Mouse (Mus musculus) left cerebral cortex, adult 18-20 months (tissue): ENCODE measurements around the gene Tcea3. TPM values are rescaled to one million over a fixed set of nuclear protein-coding genes. Genes with fewer than 3 reads are reported as not detected.

ENCODE experiments used
- DNase-seq, 2 experiments: peaks; one replicate each; pipeline ENCODE4 v3.0.0; 2021 to 2022; ENCODE audit warnings: low spot score in 2 of 2, mixed read lengths in 1 of 2
- long read RNA-seq, 2 experiments: library from polyadenylated mRNA; stranded (forward); transcript quantifications; one replicate each; pipeline ENCODE4 v2.0.0; 2021
- total RNA-seq, 2 experiments: library from RNA; stranded (reverse); gene quantifications; 2 replicates each; pipeline ENCODE4 v1.2.3; 2021

Tcea3 gene
- total RNA-seq = under 1 TPM; 0.49 to 0.77 TPM
- long read RNA-seq, experiment 1, partial matches to known transcripts = 0 of 1 reads
- long read RNA-seq, experiment 1, other reads (novel, unspliced or antisense) = 0 of 1 reads
- long read RNA-seq, experiment 2, partial matches to known transcripts = 0 of 1 reads
- long read RNA-seq, experiment 2, other reads (novel, unspliced or antisense) = 0 of 1 reads

- DNase-seq = no peak
Observed at GRCm38 (mm10) chr4:136247729-136248463, at the start of gene Tcea3. Gene Tcea3 (plus strand): TSS chr4:136247729.

DNA sequence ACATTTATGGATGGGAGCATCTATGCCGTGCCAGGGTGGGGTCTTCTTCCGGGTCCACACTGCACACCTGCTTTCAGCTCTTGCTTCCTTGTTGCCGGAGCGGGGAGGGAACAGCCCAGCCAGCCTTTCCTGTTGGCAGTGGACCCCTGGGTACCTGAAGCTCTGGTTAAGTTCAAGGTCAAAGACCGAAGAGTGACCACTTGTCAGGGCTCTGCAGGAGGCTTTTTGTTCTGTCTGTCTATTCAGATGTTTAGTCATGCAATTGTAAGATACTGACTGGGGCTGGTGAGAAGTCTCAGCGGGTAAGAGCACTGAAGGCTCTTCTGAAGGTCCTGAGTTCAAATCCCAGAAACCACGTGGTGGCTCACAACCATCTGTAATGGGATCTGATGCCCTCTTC, 48.7 kb upstream of the Tcea3 start:
- DNase-seq = no peak

GRCm38 (mm10) chr4:136199562-136200292, 47.8 kb upstream of the Tcea3 start:
- DNase-seq = peak; percentile 42 to 53

GRCm38 (mm10) chr4:136202509-136202908, 45.0 kb upstream of the Tcea3 start:
- DNase-seq = peak; percentile 40 to 59

GRCm38 (mm10) chr4:136204775-136205174, 42.8 kb upstream of the Tcea3 start:
- no peak for DNase-seq

- DNase-seq = peak; percentile 77 to 79
Observed at GRCm38 (mm10) chr4:136206033-136206893, 41.3 kb upstream of the Tcea3 start, which contains the start of gene Asap3. Gene Asap3 (plus strand): TSS chr4:136206365.

- DNase-seq = no peak
Observed at GRCm38 (mm10) chr4:136206943-136207342, 40.6 kb upstream of the Tcea3 start.

DNA sequence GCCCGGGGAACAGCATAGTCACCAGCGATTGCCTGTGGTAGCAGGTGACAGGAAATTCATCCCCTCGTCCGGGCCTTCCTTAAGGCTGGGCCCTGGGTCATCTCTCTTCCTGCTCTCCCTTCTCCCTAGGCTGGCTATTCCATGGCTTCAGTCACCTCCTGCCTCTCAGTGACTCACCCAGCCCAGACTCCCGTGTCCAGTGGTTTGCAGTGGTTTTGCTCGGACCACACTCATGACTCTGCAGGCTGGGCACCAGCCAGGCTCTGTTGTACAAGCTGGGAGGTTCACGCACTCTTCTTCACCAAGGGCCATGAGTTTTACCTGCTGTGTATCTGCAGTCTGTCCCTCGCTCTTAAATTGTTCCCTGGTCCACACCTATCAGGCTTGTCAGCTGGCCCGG, 36.6 kb upstream of the Tcea3 start:
- DNase-seq = no peak

DNA sequence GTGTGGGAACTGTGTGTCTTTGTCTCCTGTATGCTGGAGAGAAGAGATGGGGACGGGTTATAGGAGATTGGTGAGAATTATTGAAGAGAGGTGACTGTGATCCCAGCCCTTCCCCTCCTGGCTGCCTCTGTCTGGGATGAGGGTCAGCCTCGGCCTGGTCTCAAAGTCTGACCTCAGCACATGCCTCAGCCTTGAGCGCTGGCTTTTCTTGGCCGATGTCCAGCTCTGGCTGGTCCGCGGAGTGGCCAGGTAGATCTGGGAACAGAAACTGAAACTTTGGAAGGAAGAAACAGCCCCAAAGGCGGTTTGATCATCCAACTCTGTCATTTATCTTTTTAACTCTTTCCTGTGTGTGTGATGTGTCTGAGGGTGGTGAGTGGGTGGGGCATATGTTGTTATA, 33.9 kb upstream of the Tcea3 start:
- DNase-seq = no peak

GRCm38 (mm10) chr4:136214828-136215227, 32.7 kb upstream of the Tcea3 start:
- no peak for DNase-seq

DNA sequence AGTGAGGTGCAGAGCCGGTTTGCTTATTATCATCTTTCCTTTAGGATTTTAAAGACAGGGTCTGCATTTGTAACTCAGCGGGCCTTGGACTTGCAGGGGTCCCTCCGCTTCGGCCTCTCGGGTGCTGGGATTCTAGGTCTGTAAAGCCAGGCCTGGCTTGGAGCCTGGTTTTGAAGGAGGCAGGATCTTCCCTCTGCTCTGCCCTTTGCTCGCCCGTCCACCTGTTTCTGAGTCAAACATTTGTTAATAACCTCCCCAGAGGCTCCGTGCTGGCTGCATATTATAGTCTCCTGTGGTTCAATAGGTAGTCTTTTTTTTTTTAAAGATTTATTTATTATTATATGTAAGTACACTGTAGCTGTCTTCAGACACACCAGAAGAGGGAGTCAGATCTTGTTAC, 32.0 kb upstream of the Tcea3 start:
- DNase-seq = no peak

DNA sequence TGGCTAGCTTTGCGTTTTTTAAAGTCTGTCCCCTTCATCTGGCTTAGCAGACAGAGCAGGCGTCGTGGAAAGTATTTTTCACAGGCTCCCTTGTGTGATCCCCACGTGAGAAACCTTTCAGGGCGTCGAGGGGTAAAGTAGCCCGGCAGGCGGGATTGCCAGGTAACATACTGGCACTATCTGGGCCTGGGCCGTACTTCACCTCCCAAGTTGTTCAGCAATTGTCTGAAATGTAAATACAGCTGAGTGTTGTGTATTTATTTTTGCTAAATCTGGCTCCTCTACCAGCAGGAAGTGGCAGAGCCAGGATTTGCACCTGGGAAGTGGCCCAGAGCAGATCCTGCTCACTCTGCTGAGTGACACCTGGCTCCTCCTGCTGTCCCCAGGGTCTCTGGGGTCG, 30.5 kb upstream of the Tcea3 start:
- no peak for DNase-seq

DNA sequence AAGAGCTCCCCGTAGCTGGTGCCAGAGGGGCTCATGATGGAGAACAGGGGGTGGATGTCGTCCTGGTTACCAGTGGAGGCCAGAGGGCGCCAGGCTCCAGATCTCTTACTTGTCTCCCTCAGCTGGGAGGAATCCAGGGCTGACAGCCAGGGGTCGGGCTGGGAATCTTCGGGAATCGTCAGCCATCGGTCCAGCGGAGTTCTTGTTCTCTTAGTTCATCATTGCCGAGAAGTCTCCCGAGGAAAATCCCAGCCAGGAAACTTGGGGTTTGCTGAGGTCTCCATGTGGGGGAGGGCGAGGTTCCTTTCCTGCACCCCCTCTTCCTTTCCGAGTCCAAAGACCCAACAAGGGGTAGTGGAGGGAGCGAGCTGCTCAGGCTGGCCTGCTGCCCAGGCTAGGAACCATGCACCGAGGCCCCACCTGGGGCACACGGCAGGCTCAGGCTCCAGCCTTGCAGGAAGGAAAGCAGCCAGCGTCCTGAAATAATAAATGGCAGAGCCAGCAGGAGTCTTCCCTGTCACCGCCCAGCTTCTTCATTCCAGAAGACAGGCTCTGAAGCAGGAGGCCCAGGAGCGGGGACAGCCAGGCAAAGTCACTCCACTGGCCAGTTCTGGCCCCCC, 28.8 kb upstream of the Tcea3 start:
- no peak for DNase-seq

DNA sequence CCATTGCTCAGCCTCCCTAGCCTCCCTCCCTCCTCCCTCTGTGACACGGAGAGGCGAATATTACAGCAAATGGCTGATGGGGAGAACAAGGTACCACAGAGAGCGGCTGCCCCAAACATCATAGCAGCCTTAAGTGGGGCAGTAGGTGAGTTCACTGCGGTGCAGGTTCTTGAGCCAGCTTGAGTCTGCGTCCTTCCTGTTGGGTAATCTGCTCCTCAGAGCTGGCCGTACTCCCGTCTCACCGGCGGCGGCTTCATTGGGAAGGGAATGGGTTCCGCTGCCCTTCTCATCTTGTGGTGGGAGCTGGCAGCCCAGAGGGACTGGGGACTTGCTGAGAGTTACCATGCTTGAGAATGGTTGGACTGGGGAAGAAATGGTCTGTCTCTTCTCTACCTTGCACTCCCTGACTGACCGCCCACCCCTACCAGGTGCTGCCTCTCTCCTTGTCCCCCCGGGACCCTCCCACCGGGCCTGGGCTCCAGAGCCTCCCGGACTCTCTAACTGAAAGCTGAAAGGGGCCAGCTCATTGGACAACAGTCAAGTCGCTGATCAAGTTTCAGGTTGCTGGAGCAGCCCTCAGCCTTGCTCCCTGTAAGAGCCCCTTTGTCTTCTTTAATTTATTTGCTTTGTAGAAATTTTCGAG, 27.3 kb upstream of the Tcea3 start:
- no peak for DNase-seq

DNA sequence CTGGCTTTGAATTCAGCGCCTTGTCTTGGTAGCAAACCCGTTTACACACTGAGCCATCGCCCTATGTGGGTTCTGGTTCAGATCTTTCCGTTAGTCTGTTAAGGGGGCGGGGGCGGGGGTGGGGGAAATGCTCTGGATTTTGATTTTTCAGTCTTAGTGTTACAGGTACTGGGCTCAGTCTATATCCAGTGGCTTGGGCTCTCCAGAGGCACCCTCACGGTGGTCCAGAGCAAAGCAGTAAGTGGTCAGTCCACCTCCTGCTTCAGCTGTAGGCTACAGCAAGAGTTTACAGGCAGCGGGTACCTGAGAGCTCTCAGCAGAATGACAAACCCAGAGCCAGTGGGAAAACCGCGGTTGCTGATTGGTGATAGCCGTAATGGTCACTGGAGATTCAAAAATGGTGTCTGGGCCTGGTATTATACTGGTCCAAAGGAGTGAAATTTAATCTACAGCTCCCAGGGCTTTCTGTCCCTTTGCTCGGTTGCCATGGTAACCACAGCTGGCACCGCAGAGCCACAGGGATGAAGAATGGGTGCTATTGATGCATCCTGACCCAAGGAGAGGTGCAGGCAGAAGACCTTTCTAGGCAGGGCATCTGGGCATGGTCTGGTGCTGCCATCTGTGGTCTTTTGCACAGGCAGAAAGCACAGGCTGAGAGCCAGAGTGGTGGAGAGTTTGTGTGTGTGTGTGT, 23.8 kb upstream of the Tcea3 start:
- DNase-seq = no peak

GRCm38 (mm10) chr4:136224240-136224559, 23.3 kb upstream of the Tcea3 start:
- no peak for DNase-seq

- no peak for DNase-seq
Observed at GRCm38 (mm10) chr4:136224677-136225460, 22.7 kb upstream of the Tcea3 start.

GRCm38 (mm10) chr4:136227408-136227807, 20.1 kb upstream of the Tcea3 start:
- DNase-seq = no peak

GRCm38 (mm10) chr4:136228640-136229039, 18.9 kb upstream of the Tcea3 start:
- no peak for DNase-seq
